Mouse (Mus musculus): ENCODE measurements around the gene Spats2. TPM values are rescaled to one million over a fixed set of nuclear protein-coding genes. Genes with fewer than 3 reads are reported as not detected.

The Spats2 gene
- polyA plus RNA-seq, 1 experiment from 2014 or later, result 39.0 TPM

DNA sequence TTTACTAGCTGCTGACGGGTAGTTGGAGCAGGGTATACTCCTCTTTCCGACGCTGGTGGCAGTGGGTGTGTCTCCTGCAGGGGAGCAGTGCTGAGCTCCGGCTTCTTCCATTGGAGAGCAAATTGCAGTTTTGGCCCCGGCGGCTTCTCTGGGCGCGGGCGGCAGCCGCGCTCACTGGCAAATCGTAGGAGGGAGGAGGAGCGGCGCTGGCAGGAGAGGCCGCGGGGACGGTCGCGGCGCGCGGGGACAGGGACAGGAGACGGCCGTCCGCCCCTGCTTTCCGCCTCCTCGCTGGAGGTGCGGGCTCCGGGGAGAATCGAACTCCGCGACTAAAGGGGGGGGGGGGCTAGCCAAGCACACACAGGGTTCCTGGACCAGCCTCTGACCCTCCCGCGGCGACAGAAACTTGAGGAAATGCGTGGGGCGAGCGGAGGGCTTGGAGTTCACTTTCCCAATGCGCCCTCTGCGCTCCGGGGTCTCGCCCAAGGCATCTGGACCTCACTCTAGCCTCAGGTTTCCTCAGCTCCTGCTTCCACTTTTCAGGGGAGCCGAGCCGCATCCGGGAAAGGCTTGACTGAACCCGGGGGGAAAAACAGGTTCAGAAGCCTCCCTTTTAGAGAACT lies 98.0 kb downstream of the Spats2 start:
- peak overlapping the region; percentile 41 for H3K4me3 ChIP-seq (ENCODE audit: low read depth, low read length)
- H3K27ac ChIP-seq (ENCODE audit: low read depth, low read length), result no peak overlapping the region
- H3K27me3 ChIP-seq (replicated peaks; ENCODE audit: control insufficient read depth, insufficient read depth, low read length), result peaks cover 80% of the 10 kb centered on the region
- no peaks in the 10 kb centered on the region for H3K36me3 ChIP-seq (ENCODE audit: control insufficient read depth, insufficient read depth, low read length)
- no peak for ATAC-seq
- peak; percentile 55 for DNase-seq (ENCODE audit: low spot score)
- H3K4me1 ChIP-seq (ENCODE audit: control insufficient read depth, insufficient read depth, low read length), result peaks cover 16% of the 10 kb centered on the region
- peak overlapping the region; percentile 41 for H3K9ac ChIP-seq (ENCODE audit: low read length)
- 1% methylated on average over 33 of the region's 46 CpGs for WGBS
- H3K4me2 ChIP-seq (ENCODE audit: low read length), result peak overlapping the region; percentile 53
- no peaks in the 10 kb centered on the region for H3K9me3 ChIP-seq (replicated peaks; ENCODE audit: control insufficient read depth, low read length)

DNA sequence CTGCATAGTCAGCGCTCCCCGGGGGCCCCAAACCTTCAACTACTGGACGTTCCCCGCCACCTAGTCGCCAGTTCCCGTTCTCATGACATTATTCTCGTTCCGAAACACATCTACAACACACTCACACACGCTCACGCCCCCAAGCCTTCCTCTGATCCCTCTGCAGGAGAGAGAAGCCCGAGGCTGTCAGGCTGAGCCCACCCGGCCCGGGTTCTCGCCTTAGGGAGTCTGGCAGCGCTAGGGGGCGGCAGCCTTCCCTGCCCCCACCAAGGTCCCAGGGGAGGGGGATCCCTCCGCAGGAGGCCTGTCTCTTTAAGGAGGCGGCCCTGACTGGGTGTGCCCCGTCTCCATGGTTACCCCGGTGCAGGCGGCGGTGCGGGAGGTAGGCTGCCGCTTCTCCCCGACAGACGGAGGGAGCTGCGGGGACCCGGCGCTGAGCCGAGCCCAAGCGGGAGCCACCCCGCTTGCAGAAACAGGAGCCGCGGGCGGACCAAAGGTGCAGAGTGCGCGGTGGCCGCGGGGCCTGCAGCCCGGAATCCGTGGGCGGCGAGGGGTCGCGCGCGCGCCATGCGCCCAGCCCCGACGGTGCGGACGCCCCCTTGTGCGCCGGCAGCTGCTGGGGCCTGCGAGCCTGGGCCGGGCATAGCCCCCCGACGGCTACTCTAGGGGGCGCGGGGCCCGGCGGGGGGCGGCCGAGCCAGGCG lies 98.6 kb downstream of the Spats2 start, which contains the start of gene Kcnh3:
Kcnh3 (plus strand) TSS at position 654 of the 704 bp plus-strand sequence.
- WGBS, result under 1% methylated on average over 54 of the region's 66 CpGs
- H3K27ac ChIP-seq (ENCODE audit: low read depth, low read length), result peak within 1 kb of the TSS; percentile 27; the same call in 1 of the 2 replicates

DNA sequence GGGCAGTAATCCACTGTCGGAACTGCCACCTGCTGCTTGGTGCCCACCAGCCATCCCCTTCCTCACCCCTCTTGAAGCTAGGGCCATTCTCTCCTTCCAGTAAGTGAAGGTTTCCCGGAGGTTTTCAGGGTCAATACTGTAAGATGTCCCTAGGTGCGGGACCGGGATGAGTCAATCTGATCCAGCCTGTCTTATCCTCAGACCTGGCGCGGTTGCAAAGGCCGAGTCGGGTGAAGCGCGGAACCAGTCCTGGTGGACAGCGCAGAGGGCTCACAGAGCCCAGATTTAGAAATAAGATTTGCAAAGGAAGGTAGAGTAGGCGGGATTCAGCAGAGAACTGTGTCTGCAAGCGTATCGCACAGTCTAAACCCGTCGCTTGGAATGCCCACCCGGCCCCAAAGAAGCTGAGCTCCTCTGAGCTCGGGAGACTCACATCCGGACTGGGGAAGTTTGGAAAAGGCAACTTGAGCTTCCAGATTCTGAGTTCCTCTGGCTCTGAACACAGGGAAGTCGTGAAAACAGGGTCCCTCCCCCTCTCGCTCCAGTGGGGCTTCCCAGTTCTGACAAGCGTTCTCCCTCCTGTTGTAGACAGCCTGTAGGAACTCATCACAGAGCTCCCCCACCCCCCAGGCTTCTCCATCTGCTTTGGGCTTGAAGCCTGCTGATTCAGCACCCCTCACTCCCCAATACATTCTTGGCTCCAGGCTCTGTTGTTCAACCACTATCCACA lies 99.5 kb downstream of the Spats2 start:
- Histone ChIP-seq H3K4me3 (ENCODE audit: low read depth, low read length) (peak overlapping the region; percentile 41), H3K36me3 (ENCODE audit: control insufficient read depth, insufficient read depth, low read length) (no peaks in the 10 kb centered on the region), H3K27me3 (replicated peaks; ENCODE audit: control insufficient read depth, insufficient read depth, low read length) (peaks cover 84% of the 10 kb centered on the region), H3K4me2 (ENCODE audit: low read length) (peak overlapping the region; percentile 53), H3K9ac (ENCODE audit: low read length) (peak overlapping the region; percentile 6; the same call in 1 of the 2 replicates), H3K4me1 (ENCODE audit: control insufficient read depth, insufficient read depth, low read length) (peaks cover 16% of the 10 kb centered on the region), H3K27ac (ENCODE audit: low read depth, low read length) (0 out of 2 replicates have a peak overlapping the region, but pooled peaks have one; percentile 27), H3K9me3 (replicated peaks; ENCODE audit: control insufficient read depth, low read length) (no peaks in the 10 kb centered on the region)
- DNase-seq (ENCODE audit: low spot score) (peak; percentile 84), ATAC-seq (peak; percentile 73; the same call in 1 of the 2 replicates)
- WGBS, result 2% methylated on average over 22 of the region's 22 CpGs

More for the DNA sequence above, 98.6 kb downstream of the Spats2 start, which contains the start of gene Kcnh3:
- ATAC-seq (peak; percentile 66), DNase-seq (ENCODE audit: low spot score) (peak; percentile 80)
- Histone ChIP-seq H3K36me3 (ENCODE audit: control insufficient read depth, insufficient read depth, low read length) (no peaks in the 10 kb centered on the region), H3K4me3 (ENCODE audit: low read depth, low read length) (peak within 1 kb of the TSS; percentile 41), H3K4me1 (ENCODE audit: control insufficient read depth, insufficient read depth, low read length) (peaks cover 16% of the 10 kb centered on the region), H3K9me3 (replicated peaks; ENCODE audit: control insufficient read depth, low read length) (no peaks in the 10 kb centered on the region), H3K27me3 (replicated peaks; ENCODE audit: control insufficient read depth, insufficient read depth, low read length) (peaks cover 86% of the 10 kb centered on the region), H3K9ac (ENCODE audit: low read length) (peak within 1 kb of the TSS; percentile 41), H3K4me2 (ENCODE audit: low read length) (peak within 1 kb of the TSS; percentile 53)

DNA sequence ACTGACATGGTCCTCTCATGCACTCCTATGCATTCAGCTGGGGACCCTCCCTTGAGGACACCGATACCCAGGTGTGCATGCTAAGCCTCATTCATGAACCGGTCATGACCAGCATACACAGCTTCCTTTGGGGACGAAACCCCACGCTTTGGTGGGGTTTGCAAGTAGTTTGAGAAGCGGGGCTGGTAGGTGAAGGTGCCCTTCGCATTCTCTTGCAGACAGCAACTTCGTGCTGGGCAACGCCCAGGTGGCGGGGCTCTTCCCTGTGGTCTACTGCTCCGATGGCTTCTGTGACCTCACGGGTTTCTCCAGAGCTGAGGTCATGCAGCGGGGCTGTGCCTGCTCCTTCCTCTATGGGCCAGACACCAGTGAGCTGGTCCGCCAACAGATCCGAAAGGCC lies 100.4 kb downstream of the Spats2 start:
- peak overlapping the region; percentile 53 for H3K4me2 ChIP-seq (ENCODE audit: low read length)
- H3K4me3 ChIP-seq (ENCODE audit: low read depth, low read length), result peak overlapping the region; percentile 41; the same call in 1 of the 2 replicates
- DNase-seq (ENCODE audit: low spot score) (no peak), ATAC-seq (no peak)
- no peak overlapping the region; the same call in 1 of the 2 replicates for H3K9ac ChIP-seq (ENCODE audit: low read length)
- peaks cover 16% of the 10 kb centered on the region for H3K4me1 ChIP-seq (ENCODE audit: control insufficient read depth, insufficient read depth, low read length)
- no peaks in the 10 kb centered on the region for H3K9me3 ChIP-seq (replicated peaks; ENCODE audit: control insufficient read depth, low read length)
- 15% methylated on average over 14 of the region's 14 CpGs for WGBS
- peaks cover 84% of the 10 kb centered on the region for H3K27me3 ChIP-seq (replicated peaks; ENCODE audit: control insufficient read depth, insufficient read depth, low read length)
- H3K36me3 ChIP-seq (ENCODE audit: control insufficient read depth, insufficient read depth, low read length), result no peaks in the 10 kb centered on the region
- no peak overlapping the region for H3K27ac ChIP-seq (ENCODE audit: low read depth, low read length)

- no peak for ATAC-seq
- 69% methylated on average over 10 of the region's 10 CpGs for WGBS
- no peaks in the 10 kb centered on the region for H3K36me3 ChIP-seq (ENCODE audit: control insufficient read depth, insufficient read depth, low read length)
- peaks cover 26% of the 10 kb centered on the region for H3K27me3 ChIP-seq (replicated peaks; ENCODE audit: control insufficient read depth, insufficient read depth, low read length)
- no peak overlapping the region for H3K4me3 ChIP-seq (ENCODE audit: low read depth, low read length)
- H3K9ac ChIP-seq (ENCODE audit: low read length), result no peak overlapping the region
- H3K4me1 ChIP-seq (ENCODE audit: control insufficient read depth, insufficient read depth, low read length), result no peaks in the 10 kb centered on the region
- H3K4me2 ChIP-seq (ENCODE audit: low read length), result no peak overlapping the region
- no peak for DNase-seq (ENCODE audit: low spot score)
- no peak overlapping the region for H3K27ac ChIP-seq (ENCODE audit: low read depth, low read length)
- no peaks in the 10 kb centered on the region for H3K9me3 ChIP-seq (replicated peaks; ENCODE audit: control insufficient read depth, low read length)
Observed at GRCm38 (mm10) chr15:99231998-99232397, 106.3 kb downstream of the Spats2 start.

- Histone ChIP-seq H3K27me3 (replicated peaks; ENCODE audit: control insufficient read depth, insufficient read depth, low read length) (peaks cover 9% of the 10 kb centered on the region; the same call in 1 of the 2 replicates), H3K9ac (ENCODE audit: low read length) (no peak overlapping the region), H3K4me2 (ENCODE audit: low read length) (no peak overlapping the region), H3K9me3 (replicated peaks; ENCODE audit: control insufficient read depth, low read length) (no peaks in the 10 kb centered on the region), H3K27ac (ENCODE audit: low read depth, low read length) (no peak overlapping the region; the same call in 1 of the 2 replicates), H3K4me3 (ENCODE audit: low read depth, low read length) (no peak overlapping the region), H3K4me1 (ENCODE audit: control insufficient read depth, insufficient read depth, low read length) (no peaks in the 10 kb centered on the region), H3K36me3 (ENCODE audit: control insufficient read depth, insufficient read depth, low read length) (no peaks in the 10 kb centered on the region)
- DNase-seq (ENCODE audit: low spot score), result no peak
- no peak for ATAC-seq
- WGBS, result 75% methylated on average over 17 of the region's 17 CpGs
Observed at GRCm38 (mm10) chr15:99233719-99234118, 108.0 kb downstream of the Spats2 start.

GRCm38 (mm10) chr15:99234326-99235010 lies 108.8 kb downstream of the Spats2 start:
- Histone ChIP-seq H3K9ac (ENCODE audit: low read length) (no peak overlapping the region), H3K36me3 (ENCODE audit: control insufficient read depth, insufficient read depth, low read length) (no peaks in the 10 kb centered on the region), H3K9me3 (replicated peaks; ENCODE audit: control insufficient read depth, low read length) (no peaks in the 10 kb centered on the region), H3K27ac (ENCODE audit: low read depth, low read length) (no peak overlapping the region), H3K27me3 (replicated peaks; ENCODE audit: control insufficient read depth, insufficient read depth, low read length) (peaks cover 3% of the 10 kb centered on the region; the same call in 1 of the 2 replicates), H3K4me3 (ENCODE audit: low read depth, low read length) (no peak overlapping the region), H3K4me1 (ENCODE audit: control insufficient read depth, insufficient read depth, low read length) (no peaks in the 10 kb centered on the region), H3K4me2 (ENCODE audit: low read length) (no peak overlapping the region)
- no peak for DNase-seq (ENCODE audit: low spot score)
- no peak for ATAC-seq
- 69% methylated on average over 12 of the region's 12 CpGs for WGBS

DNA sequence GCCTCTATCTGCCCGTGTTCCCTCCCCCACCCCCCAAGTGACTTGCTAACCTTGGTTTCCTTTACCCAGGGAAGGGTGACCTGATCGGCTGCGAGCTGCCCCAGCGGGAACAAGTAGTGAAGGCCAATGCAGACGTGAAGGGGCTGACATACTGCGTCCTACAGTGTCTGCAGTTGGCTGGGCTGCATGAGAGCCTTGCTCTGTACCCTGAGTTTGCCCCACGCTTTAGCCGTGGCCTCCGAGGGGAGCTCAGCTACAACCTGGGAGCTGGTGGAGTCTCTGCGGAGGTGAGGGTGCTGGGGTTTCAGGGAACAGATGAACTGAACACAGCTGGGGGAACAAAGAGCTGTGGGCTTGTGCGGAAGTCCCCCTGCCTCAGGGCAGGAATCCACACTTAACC lies 112.3 kb downstream of the Spats2 start:
- WGBS, result 71% methylated on average over 11 of the region's 11 CpGs
- no peaks in the 10 kb centered on the region for H3K9me3 ChIP-seq (replicated peaks; ENCODE audit: control insufficient read depth, low read length)
- no peak overlapping the region for H3K9ac ChIP-seq (ENCODE audit: low read length)
- no peaks in the 10 kb centered on the region for H3K27me3 ChIP-seq (replicated peaks; ENCODE audit: control insufficient read depth, insufficient read depth, low read length)
- H3K36me3 ChIP-seq (ENCODE audit: control insufficient read depth, insufficient read depth, low read length), result peaks cover 21% of the 10 kb centered on the region
- ATAC-seq, result no peak
- no peak overlapping the region for H3K4me2 ChIP-seq (ENCODE audit: low read length)
- no peak for DNase-seq (ENCODE audit: low spot score)
- no peak overlapping the region for H3K4me3 ChIP-seq (ENCODE audit: low read depth, low read length)
- H3K27ac ChIP-seq (ENCODE audit: low read depth, low read length), result no peak overlapping the region
- H3K4me1 ChIP-seq (ENCODE audit: control insufficient read depth, insufficient read depth, low read length), result no peaks in the 10 kb centered on the region

All from forebrain, embryonic 14.5 days (tissue).